In genomic region chr6:91226058-91226457, GRCm38 (mm10) we compare ENCODE assay signal across 16 mouse cellular contexts.
"Had no signal": no experiment of that assay in that cellular context is flagged by ENCODE, and none has a peak within 500 bp of the region (broad histone marks: within the 10 kb centered on the region; RNA-seq: fewer than 3 reads in every experiment).

No protein-coding gene starts in this region.

- H3K36me3 ChIP-seq: neural tube, embryonic 13.5 days; neural tube, embryonic 15.5 days; stomach, embryonic 15.5 days had no signal

- H3K27me3 ChIP-seq: neural tube, embryonic 15.5 days; stomach, embryonic 15.5 days had no signal

- H3K4me3 ChIP-seq: neural tube, embryonic 13.5 days; neural tube, embryonic 15.5 days; stomach, embryonic 15.5 days had no signal

- H3K27ac ChIP-seq: neural tube, embryonic 13.5 days; neural tube, embryonic 15.5 days; stomach, embryonic 15.5 days; stomach, postnatal 0 days had no signal

- H3K4me2 ChIP-seq: neural tube, embryonic 13.5 days; neural tube, embryonic 15.5 days; stomach, embryonic 15.5 days had no signal

- DNase-seq: retina, postnatal 1 day; right cerebral cortex, adult 18-20 months; right cerebral cortex, postnatal 14 days; right cerebral cortex, postnatal 25 days; right cerebral cortex, postnatal 4 days; spleen, adult 18-20 months; thymus, adult 18-20 months; thymus, adult 2 months; thymus, postnatal 14 days; thymus, postnatal 25 days; thymus, postnatal 36 days; thymus, postnatal 4 days had no signal

- H3K4me1 ChIP-seq: stomach, embryonic 15.5 days had no signal
